Mouse (Mus musculus): ENCODE results near the gene Atcay. TPM values are rescaled to one million over a fixed set of nuclear protein-coding genes. Genes with fewer than 3 reads are reported as not detected.
"Not testable (repeated sequence)": the region's sequence is repeated elsewhere in the genome, so short reads cannot be mapped to it uniquely, and the experiment has no call there.

Atcay gene
- polyA plus RNA-seq, 1 experiment from 2014 or later, result 6.7 TPM

GRCm38 (mm10) chr10:81192270-81192967 is 38.2 kb downstream of the Atcay start:
- H3K36me3 ChIP-seq (replicated peaks), result peaks cover 36% of the 10 kb centered on the region
- peak overlapping the region; percentile 91 for H3K27ac ChIP-seq
- H3K4me3 ChIP-seq, result peak overlapping the region; percentile 65
- no peaks in the 10 kb centered on the region for H3K9me3 ChIP-seq
- peaks cover 44% of the 10 kb centered on the region for H3K4me1 ChIP-seq
- peak; percentile 75 for DNase-seq (ENCODE audit: extremely low spot score, low spot score)
- WGBS, result 2% methylated on average over 93 of the region's 93 CpGs
- peaks cover 47% of the 10 kb centered on the region for H3K27me3 ChIP-seq (ENCODE audit: poor library complexity, severe bottlenecking)

GRCm38 (mm10) chr10:81191342-81191982 is 39.2 kb downstream of the Atcay start:
- peaks cover 38% of the 10 kb centered on the region for H3K27me3 ChIP-seq (ENCODE audit: poor library complexity, severe bottlenecking)
- H3K4me3 ChIP-seq, result peak overlapping the region; percentile 65; the same call in 1 of the 2 replicates
- H3K9me3 ChIP-seq, result no peaks in the 10 kb centered on the region
- WGBS, result 91% methylated on average over 18 of the region's 18 CpGs
- H3K36me3 ChIP-seq (replicated peaks), result peaks cover 46% of the 10 kb centered on the region
- DNase-seq (ENCODE audit: extremely low spot score, low spot score), result no peak
- peaks cover 44% of the 10 kb centered on the region for H3K4me1 ChIP-seq
- 0 out of 2 replicates have a peak overlapping the region, but pooled peaks have one; percentile 91 for H3K27ac ChIP-seq

GRCm38 (mm10) chr10:81190912-81191321 is 39.7 kb downstream of the Atcay start:
- no peak overlapping the region for H3K27ac ChIP-seq
- H3K27me3 ChIP-seq (ENCODE audit: poor library complexity, severe bottlenecking), result peaks cover 32% of the 10 kb centered on the region
- H3K36me3 ChIP-seq (replicated peaks), result peaks cover 49% of the 10 kb centered on the region
- peaks cover 44% of the 10 kb centered on the region for H3K4me1 ChIP-seq
- H3K9me3 ChIP-seq, result no peaks in the 10 kb centered on the region
- no peak overlapping the region for H3K4me3 ChIP-seq
- DNase-seq (ENCODE audit: extremely low spot score, low spot score), result no peak
- WGBS, result 78% methylated on average over 6 of the region's 6 CpGs

- H3K27ac ChIP-seq, result no peak overlapping the region
- H3K9me3 ChIP-seq, result no peaks in the 10 kb centered on the region
- peaks cover 27% of the 10 kb centered on the region for H3K27me3 ChIP-seq (ENCODE audit: poor library complexity, severe bottlenecking)
- no peak for DNase-seq (ENCODE audit: extremely low spot score, low spot score)
- H3K4me3 ChIP-seq, result no peak overlapping the region
- H3K4me1 ChIP-seq, result peaks cover 43% of the 10 kb centered on the region
- peaks cover 53% of the 10 kb centered on the region for H3K36me3 ChIP-seq (replicated peaks)
- WGBS, result 71% methylated on average over 31 of the region's 31 CpGs
Measured at GRCm38 (mm10) chr10:81190236-81190911, 40.3 kb downstream of the Atcay start.

- Histone ChIP-seq H3K27ac (no peak overlapping the region), H3K4me3 (no peak overlapping the region)
Measured at GRCm38 (mm10) chr10:81189821-81190220, 40.8 kb downstream of the Atcay start.

GRCm38 (mm10) chr10:81187161-81187560 is 43.5 kb downstream of the Atcay start:
- no peak overlapping the region for H3K27ac ChIP-seq
- H3K4me3 ChIP-seq, result no peak overlapping the region
- peaks cover 40% of the 10 kb centered on the region for H3K4me1 ChIP-seq
- no peaks in the 10 kb centered on the region for H3K27me3 ChIP-seq (ENCODE audit: poor library complexity, severe bottlenecking)
- no peaks in the 10 kb centered on the region for H3K9me3 ChIP-seq
- H3K36me3 ChIP-seq (replicated peaks), result peaks cover 74% of the 10 kb centered on the region
- WGBS, result 94% methylated on average over 9 of the region's 9 CpGs
- DNase-seq (ENCODE audit: extremely low spot score, low spot score), result no peak

More at GRCm38 (mm10) chr10:81189821-81190220, 40.8 kb downstream of the Atcay start:
- H3K27me3 ChIP-seq (ENCODE audit: poor library complexity, severe bottlenecking), result peaks cover 21% of the 10 kb centered on the region
- DNase-seq (ENCODE audit: extremely low spot score, low spot score), result no peak
- 77% methylated on average over 26 of the region's 26 CpGs for WGBS
- H3K36me3 ChIP-seq (replicated peaks), result peaks cover 59% of the 10 kb centered on the region
- H3K9me3 ChIP-seq, result no peaks in the 10 kb centered on the region
- H3K4me1 ChIP-seq, result peaks cover 45% of the 10 kb centered on the region

GRCm38 (mm10) chr10:81184765-81185164 is 45.9 kb downstream of the Atcay start:
- H3K27ac ChIP-seq, result peak overlapping the region; percentile 68
- H3K36me3 ChIP-seq (replicated peaks), result peaks cover 78% of the 10 kb centered on the region
- no peaks in the 10 kb centered on the region for H3K9me3 ChIP-seq
- H3K4me3 ChIP-seq, result peak overlapping the region; percentile 76; the same call in 1 of the 2 replicates
- peaks cover 47% of the 10 kb centered on the region for H3K4me1 ChIP-seq
- DNase-seq (ENCODE audit: extremely low spot score, low spot score), result no peak
- no peaks in the 10 kb centered on the region for H3K27me3 ChIP-seq (ENCODE audit: poor library complexity, severe bottlenecking)
- 76% methylated on average over 4 of the region's 4 CpGs for WGBS

GRCm38 (mm10) chr10:81183805-81184204 is 46.8 kb downstream of the Atcay start, which contains the start of gene 4930442H23Rik:
4930442H23Rik (minus strand) TSS chr10:81183849.
- no peak for DNase-seq (ENCODE audit: extremely low spot score, low spot score)
- 96% methylated on average over 5 of the region's 5 CpGs for WGBS
- peaks cover 57% of the 10 kb centered on the region for H3K4me1 ChIP-seq
- H3K36me3 ChIP-seq (replicated peaks), result peaks cover 83% of the 10 kb centered on the region
- H3K27ac ChIP-seq, result peak within 1 kb of the TSS; percentile 90
- H3K4me3 ChIP-seq, result peak within 1 kb of the TSS; percentile 76
- H3K27me3 ChIP-seq (ENCODE audit: poor library complexity, severe bottlenecking), result no peaks in the 10 kb centered on the region
- H3K9me3 ChIP-seq, result no peaks in the 10 kb centered on the region

- Histone ChIP-seq H3K27ac (peak within 1 kb of the TSS; percentile 90), H3K4me1 (peaks cover 68% of the 10 kb centered on the region), H3K9me3 (no peaks in the 10 kb centered on the region), H3K36me3 (replicated peaks) (peaks cover 85% of the 10 kb centered on the region), H3K27me3 (ENCODE audit: poor library complexity, severe bottlenecking) (no peaks in the 10 kb centered on the region), H3K4me3 (peak within 1 kb of the TSS; percentile 76)
- WGBS, result 4% methylated on average over 53 of the region's 53 CpGs
- DNase-seq (ENCODE audit: extremely low spot score, low spot score), result peak; percentile 99
Measured at GRCm38 (mm10) chr10:81182336-81183333, 48.0 kb downstream of the Atcay start, which contains the start of gene Dapk3. Dapk3 (plus strand) TSS chr10:81183005.

- Histone ChIP-seq H3K36me3 (replicated peaks) (peaks cover 84% of the 10 kb centered on the region), H3K4me1 (peaks cover 72% of the 10 kb centered on the region), H3K4me3 (peak overlapping the region; percentile 76; the same call in 1 of the 2 replicates)
- H3K9me3 ChIP-seq; H3K27me3 ChIP-seq (ENCODE audit: poor library complexity, severe bottlenecking); H3K27ac ChIP-seq; DNase-seq (ENCODE audit: extremely low spot score, low spot score): not testable (repeated sequence)
- 80% methylated on average over 12 of the region's 12 CpGs for WGBS
Measured at GRCm38 (mm10) chr10:81181860-81182259, 48.8 kb downstream of the Atcay start.

- 90% methylated on average over 13 of the region's 13 CpGs for WGBS
- Histone ChIP-seq H3K9me3 (no peaks in the 10 kb centered on the region), H3K4me1 (peaks cover 76% of the 10 kb centered on the region), H3K4me3 (peak overlapping the region; percentile 76; the same call in 1 of the 2 replicates), H3K36me3 (replicated peaks) (peaks cover 78% of the 10 kb centered on the region), H3K27ac (no peak overlapping the region), H3K27me3 (ENCODE audit: poor library complexity, severe bottlenecking) (no peaks in the 10 kb centered on the region)
- DNase-seq (ENCODE audit: extremely low spot score, low spot score), result no peak
Measured at GRCm38 (mm10) chr10:81180946-81181345, 49.7 kb downstream of the Atcay start.
